Mouse (Mus musculus): ENCODE data around the gene Mex3b.

DNA sequence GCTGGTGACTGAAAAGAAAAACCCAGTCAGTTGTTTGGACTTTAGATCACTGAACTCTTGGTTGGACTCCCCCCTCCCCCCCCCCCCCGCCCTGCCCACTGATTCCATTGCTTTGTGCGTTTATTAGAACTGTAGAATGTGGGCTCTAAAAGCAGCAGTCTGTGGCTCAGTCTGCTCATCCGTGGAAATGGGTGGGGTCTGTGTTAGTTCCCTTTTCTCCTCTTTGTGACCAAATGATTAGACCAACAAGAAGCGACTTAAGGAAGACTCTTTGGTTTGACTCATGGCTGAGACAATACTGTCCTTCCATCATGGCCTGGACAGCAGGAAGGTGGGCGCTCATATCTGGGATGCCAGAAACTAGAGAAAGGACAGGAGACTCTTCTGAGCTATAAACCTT lies 9.4 kb downstream of the Mex3b start:
- TF ChIP-seq USF1 (IDR thresholded peaks at IDR 0.05; ENCODE audit: low read depth) (no peak), CTCF (IDR thresholded peaks at IDR 0.05; ENCODE audit: control insufficient read depth, insufficient read depth, insufficient read length) (no peak)
